Mouse (Mus musculus) G1E (cell line): ENCODE measurements around the gene Camk2n2.

Source experiments
- CTCF ChIP-seq: IDR thresholded peaks from 2 replicates; pipeline ENCODE4 v1.5.1; 2012; ENCODE audit warnings: low read depth, low read length, inconsistent platforms, mixed read lengths
- GATA1 ChIP-seq: IDR thresholded peaks from 2 replicates; pipeline ENCODE4 v1.6.1; 2012; ENCODE audit warnings: borderline replicate concordance, low read length, inconsistent platforms, mixed read lengths
- TAL1 ChIP-seq: conservative IDR thresholded peaks from 2 replicates; pipeline ENCODE4 v1.6.1; 2012; ENCODE audit warnings: low read depth, low read length, inconsistent platforms, mixed read lengths

- no peak for TF ChIP-seq CTCF
- TF ChIP-seq GATA1 = no peak
- no peak for TF ChIP-seq TAL1
These were observed 31.0 kb downstream of the Camk2n2 start for GRCm38 (mm10) chr16:20589939-20590679.
